Mouse (Mus musculus): ENCODE measurements at regions not wholly inside any gene's neighbourhood (a gene's known extent, or its start where the extent isn't known, plus 50 kb on each side); places are given as distances from the start of the nearest gene placed in this dataset.

- DNase-seq (ENCODE audit: low read depth, low spot score), result no peak
Measured at GRCm38 (mm10) chr4:131567241-131567640, 270.8 kb downstream of the Ptpru start.

DNA sequence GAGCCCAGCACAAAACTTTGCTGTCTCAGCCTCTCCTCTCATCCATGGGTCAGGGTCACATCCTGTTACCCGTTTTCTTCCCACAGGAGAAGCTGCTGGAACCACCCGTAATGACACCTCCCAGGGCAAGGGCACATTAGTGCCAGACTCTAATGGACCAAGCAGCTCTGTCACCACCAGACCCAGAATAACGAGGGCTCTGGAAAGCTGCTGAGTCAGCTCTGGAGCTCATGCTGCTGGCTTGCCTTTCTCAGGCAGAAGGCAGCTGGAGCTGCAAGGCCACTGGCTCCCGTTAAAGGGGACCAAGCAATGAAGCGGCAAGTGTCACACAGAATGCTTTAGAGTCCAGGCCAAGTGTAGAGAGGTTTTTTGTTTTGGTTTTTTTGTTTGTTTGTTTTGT lies 268.9 kb downstream of the Ptpru start:
- DNase-seq (ENCODE audit: low read depth, low spot score), result no peak

- DNase-seq (ENCODE audit: low read depth, low spot score), result no peak
Measured at GRCm38 (mm10) chr4:131577571-131577970, 260.5 kb downstream of the Ptpru start.

GRCm38 (mm10) chr4:131585946-131586345 lies 252.1 kb downstream of the Ptpru start:
- DNase-seq (ENCODE audit: low read depth, low spot score), result no peak

GRCm38 (mm10) chr4:131587536-131587935 lies 250.6 kb downstream of the Ptpru start:
- DNase-seq (ENCODE audit: low read depth, low spot score), result peak; percentile 44

DNA sequence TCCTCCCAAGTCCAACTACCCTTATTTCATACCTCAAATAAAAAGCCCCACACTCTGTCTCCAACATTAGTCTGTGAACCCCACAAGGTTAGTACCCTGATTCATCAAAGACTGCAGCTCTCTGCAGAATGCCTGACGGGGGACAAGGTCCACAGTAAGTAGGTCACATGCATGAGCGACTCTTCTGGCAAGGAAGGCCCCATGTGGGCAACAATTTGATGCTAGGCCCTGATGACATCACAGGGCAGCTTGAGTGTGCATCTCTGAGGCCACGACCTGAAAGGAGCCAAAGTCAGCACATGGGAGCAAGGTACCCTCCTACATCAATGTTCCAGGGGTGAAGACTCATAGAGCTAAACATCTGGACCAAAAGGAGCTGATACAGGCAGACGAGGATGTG lies 248.0 kb downstream of the Ptpru start:
- DNase-seq (ENCODE audit: low read depth, low spot score), result no peak

DNA sequence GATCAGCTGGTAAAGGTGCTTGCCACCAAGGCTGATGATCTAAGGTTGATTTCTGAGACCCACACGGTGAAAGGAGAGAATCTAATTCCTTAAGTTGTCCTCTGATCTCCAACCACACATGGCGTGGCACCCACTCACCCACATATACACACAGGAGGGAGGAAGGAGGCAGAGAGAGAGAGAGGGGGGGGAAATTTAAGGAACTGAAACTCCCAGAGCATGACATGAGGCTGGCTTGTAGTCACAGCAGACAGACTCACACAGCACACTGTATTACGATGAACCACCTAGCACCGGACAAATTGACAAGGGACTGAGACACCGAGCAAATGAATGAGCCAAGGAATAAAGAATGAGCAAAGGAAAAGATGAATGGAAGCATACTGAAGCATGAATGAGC lies 246.6 kb downstream of the Ptpru start:
- no peak for DNase-seq (ENCODE audit: low read depth, low spot score)

- no peak for DNase-seq (ENCODE audit: low read depth, low spot score)
Measured at GRCm38 (mm10) chr4:131597996-131598395, 240.1 kb downstream of the Ptpru start.

DNA sequence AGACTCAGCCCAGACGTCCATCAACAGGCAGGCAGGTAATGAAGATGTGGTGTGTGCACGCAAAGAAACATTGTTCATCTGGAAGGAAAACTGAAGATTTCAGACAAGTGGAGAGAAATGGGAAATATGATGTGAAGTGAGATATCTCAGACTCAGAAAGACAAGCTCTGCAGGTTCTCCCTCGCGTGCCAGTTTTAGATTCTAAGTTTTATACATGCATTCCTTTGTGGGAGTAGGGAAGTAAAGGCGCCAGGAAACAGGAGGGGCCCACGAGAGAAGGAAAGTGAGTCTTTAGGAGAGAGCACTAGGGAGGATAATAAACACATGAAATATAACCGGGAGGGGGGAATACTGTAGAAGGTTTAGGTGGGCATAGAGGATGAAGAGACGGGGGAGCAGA lies 223.7 kb downstream of the Ptpru start:
- no peak for DNase-seq (ENCODE audit: low read depth, low spot score)

DNA sequence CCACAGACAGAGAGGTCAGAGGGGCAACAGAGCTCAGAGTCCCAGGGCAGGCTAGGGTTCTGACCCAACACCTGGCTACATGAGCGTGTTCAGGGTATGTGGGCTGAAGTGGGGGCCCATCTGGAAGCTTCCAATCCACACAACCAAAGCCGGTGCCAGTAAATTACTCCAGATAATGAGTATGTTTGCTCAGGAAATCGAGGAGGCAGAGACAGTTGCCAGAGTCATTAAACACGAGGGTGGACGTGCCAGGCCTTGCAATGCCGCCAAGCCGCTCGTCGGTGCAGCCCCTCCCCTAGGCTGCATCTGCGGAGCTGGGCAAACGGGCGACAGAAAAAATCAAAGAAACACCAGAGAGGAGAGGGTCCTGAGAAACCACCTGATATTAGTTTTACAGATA lies 222.5 kb downstream of the Ptpru start:
- no peak for DNase-seq (ENCODE audit: low read depth, low spot score)

- no peak for DNase-seq (ENCODE audit: low read depth, low spot score)
Measured at GRCm38 (mm10) chr4:131638105-131638504, 200.0 kb downstream of the Ptpru start.

DNA sequence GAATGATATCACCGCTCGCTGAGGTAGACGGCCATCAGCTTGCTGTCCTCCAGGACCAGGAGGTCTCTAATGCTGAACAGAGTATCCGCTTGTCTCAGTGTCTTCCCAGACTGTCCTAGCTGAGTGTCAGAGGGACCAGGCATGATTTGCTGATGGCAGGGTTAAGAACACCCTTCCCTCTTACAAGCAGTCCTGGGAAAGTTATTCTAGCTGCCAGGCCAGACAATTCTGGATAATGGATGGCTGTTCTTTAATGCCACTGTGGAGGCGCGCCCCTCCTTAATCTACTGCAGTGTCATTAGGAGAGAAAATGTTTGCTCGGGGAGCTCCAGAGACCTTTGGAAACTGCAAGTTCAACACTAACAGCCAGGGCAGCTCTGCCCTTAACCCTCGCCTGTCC lies 182.1 kb downstream of the Ptpru start:
- DNase-seq (ENCODE audit: low read depth, low spot score), result peak; percentile 41

DNA sequence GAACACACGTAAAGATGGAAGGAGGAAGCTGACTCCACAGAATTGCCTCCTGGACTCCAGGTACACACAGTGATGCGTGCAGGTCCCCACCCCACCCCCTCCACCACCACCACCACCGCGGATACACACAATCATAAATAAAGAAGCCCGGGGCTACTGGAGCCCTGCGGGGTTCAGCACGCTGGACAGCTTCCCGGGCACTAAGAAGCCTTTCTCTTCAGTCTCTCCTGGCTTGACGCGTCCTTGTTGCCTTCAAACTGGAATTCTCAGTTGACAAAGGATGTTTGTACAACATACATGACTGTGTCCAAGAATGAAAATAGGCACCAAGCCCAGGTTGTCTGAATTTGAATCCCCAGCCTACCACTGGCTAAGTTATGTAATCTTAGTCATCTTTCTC lies 180.2 kb downstream of the Ptpru start:
- DNase-seq (ENCODE audit: low read depth, low spot score), result peak; percentile 70

- DNase-seq (ENCODE audit: low read depth, low spot score), result no peak
Measured at GRCm38 (mm10) chr4:131660931-131661330, 177.2 kb downstream of the Ptpru start.

DNA sequence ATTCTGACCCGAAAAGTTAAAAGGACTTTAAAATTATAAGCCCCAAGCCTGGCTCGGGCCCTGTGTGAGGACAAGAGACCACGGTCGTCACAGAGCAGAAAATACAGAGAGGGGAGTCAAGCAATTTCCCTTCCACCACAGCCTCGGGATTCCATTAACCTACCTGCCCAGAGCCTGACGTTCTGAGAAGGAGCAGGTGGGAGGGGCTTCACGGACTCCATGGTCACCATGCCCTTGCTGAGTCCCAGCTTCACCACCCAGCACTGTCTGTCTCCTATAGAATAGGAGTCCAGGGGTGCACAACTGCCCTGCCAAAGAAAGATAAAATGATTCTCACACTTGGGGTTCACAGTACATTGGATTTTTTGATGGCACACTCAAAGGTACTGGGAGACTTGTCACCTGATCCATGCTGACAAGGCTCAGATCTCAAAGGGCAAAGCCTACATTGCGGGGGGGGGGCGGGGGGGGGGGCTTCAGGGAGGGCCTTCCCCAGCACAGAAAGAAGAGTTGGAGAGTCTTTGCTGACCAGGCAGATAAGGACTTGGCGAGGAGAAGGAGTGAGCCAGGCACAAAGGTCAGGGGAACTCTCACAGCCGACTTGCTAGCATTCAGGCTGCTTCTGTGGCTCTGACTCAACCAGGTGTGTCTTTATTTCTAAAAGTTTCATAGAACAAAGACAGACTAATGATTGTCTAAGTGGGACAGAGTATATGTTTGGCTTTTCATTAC lies 166.1 kb downstream of the Ptpru start:
- no peak for DNase-seq (ENCODE audit: low read depth, low spot score)

DNA sequence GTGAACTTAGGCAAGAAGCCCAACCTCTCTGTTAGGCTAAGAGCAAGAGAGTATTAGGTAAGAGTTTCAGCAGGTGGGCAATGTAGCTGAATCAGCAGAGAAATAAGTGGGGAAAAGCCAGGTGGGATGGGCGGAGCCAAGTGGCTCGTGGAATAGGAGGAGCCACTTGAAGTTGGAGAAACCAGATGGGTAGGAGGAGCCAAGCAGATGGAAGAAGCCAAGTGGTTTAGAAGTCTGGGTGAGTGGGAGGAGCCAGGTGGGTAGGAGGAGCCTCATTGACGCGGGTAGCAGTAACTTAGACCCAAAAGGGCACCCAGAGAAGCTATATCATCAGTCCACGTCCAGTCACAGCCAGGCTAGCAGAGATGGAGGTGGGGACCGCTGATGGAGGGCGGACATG lies 160.1 kb downstream of the Ptpru start:
- no peak for DNase-seq (ENCODE audit: low read depth, low spot score)

- no peak for DNase-seq (ENCODE audit: low read depth, low spot score)
Measured at GRCm38 (mm10) chr4:131683176-131683575, 154.9 kb downstream of the Ptpru start.

DNA sequence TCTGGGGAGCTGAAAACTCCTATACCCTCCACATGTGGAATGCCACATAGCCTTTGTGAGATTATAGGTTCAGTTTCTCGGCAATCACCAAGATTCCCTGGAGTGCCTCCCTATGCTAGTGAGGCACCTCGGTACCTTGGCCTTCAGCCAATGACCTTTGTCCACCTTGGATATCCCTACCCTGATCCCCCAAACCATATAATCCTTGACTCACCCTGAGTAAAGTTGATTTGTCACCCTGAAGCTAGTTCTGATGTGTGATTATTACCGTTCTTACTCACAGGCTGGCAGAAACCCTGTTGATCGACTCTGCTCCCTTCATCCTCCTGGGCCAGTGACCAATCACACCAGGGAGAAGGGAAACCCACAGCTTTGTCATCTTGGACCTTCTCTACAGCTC lies 152.5 kb downstream of the Ptpru start:
- DNase-seq (ENCODE audit: low read depth, low spot score), result no peak

- DNase-seq (ENCODE audit: low read depth, low spot score), result peak; percentile 77
Measured at GRCm38 (mm10) chr4:131694232-131694631, 143.9 kb downstream of the Ptpru start.

DNA sequence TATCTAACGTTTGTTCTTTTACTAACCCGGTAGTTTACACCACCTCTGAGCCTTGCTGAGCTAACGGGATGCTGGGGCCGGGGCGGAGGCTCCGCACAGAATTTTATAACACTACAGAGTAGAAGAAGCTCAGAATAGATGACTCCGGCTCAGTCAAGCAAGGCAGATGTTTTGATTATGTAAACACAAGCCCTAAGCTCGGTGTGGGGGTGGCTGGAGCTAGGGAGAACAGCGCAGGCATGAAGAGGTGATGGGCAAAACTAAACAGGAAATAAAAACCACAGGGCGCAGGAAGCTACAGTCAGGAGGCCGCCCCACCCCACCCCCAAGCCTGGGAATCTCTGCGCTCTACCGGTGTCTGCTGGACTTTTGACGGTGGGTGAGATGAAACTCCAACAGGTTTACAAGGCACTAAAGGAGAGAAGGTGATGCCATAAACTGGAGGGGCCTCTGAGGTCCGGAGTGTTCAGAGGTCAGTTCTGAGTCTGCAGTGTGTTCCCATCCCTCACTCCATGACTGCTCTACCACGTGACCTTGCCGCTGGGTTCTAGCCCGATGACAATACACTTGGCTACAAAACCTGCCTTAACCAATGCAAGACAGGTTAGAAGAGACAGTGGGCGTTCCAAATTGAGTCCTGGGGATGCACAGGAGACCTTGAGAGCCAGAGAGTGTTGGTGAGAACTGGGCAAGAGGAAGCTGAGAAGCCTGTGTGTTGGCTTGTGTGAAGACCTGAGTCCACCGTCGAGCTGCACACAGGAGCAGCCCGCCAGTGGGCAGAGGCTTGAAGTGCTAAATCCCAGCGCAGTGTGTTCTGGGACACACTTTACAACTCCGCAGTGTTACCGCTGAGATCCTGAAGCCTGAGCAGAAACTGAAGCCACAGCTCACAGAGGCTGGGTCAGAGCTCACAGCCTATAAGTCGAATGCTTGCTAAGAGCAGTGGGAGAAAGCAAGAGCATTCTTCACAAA lies 141.9 kb downstream of the Ptpru start:
- no peak for DNase-seq (ENCODE audit: low read depth, low spot score)
